Mouse (Mus musculus): ENCODE results near the gene Them7.

DNA sequence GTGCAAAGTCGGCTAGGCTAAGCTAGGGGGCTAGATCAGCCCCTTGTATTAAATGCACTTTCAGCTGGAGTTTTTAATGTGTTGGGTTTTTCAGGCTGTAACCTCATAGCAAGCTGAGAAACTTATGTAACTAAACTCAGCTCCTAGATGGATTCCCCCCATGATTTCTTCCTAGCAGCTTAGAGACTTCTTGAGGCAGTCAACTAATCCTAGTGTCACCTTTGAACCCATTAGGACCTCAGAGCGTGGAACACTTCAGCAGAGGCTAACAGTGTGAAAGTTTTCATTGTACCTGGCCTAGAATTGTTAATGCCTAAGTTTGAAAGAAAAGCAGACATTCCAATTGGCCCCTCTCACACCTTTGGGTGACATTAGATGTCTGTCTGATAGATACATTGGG lies 13.7 kb downstream of the Them7 start:
- TF ChIP-seq POLR2A (IDR thresholded peaks at IDR 0.05; ENCODE audit: extremely low read depth, insufficient read depth, low read length), result no peak
- no peak for TF ChIP-seq CTCF (IDR thresholded peaks at IDR 0.05; ENCODE audit: extremely low read depth, insufficient read depth, low read length)

Data from cortical plate, adult 2 months (tissue).